Mouse (Mus musculus) left cerebral cortex, postnatal 25 days (tissue): ENCODE measurements around the gene Wfdc3. TPM values are rescaled to one million over a fixed set of nuclear protein-coding genes. Genes with fewer than 3 reads are reported as not detected.

Experiments used
- total RNA-seq, 2 experiments: library from RNA; stranded (reverse); gene quantifications; 2 replicates each; pipeline ENCODE4 v1.2.3; 2021

The Wfdc3 gene
- total RNA-seq, 2 experiments from 2014 or later: 1.6 to 1.9 TPM

Other genes starting within 250 kb of the Wfdc3 start
- 10 to 100 TPM; 92.5 to 94.5 TPM for gene Pigt, start 248.4 kb downstream of the Wfdc3 start, total RNA-seq
- gene Wfdc2, start 183.5 kb downstream of the Wfdc3 start, total RNA-seq: 1 to 10 TPM in 1 of 2 experiments, under 1 TPM in 1; 0.71 to 1.3 TPM
- gene Spint3, start 172.5 kb downstream of the Wfdc3 start, total RNA-seq: not detected
- under 1 TPM in 1 of 2 experiments, not detected in 1; 0.46 TPM for gene Wfdc6a, start 160.5 kb downstream of the Wfdc3 start, total RNA-seq
- not detected for gene Eppin, start 152.3 kb downstream of the Wfdc3 start, total RNA-seq
- gene Wfdc6b, start 132.4 kb downstream of the Wfdc3 start, total RNA-seq: not detected
- gene Wfdc8, start 132.3 kb downstream of the Wfdc3 start, total RNA-seq: not detected
- gene Wfdc16, start 107.1 kb downstream of the Wfdc3 start, total RNA-seq: not detected
- gene Wfdc10, start 89.9 kb downstream of the Wfdc3 start, total RNA-seq: not detected
- not detected for gene Wfdc9, start 89.3 kb downstream of the Wfdc3 start, total RNA-seq
- not detected for gene Wfdc11, start 71.8 kb downstream of the Wfdc3 start, total RNA-seq
- gene Wfdc13, start 60.8 kb downstream of the Wfdc3 start, total RNA-seq: not detected
- gene Spint4, start 47.4 kb downstream of the Wfdc3 start, total RNA-seq: not detected
- not detected for gene Spint5, start 30.6 kb downstream of the Wfdc3 start, total RNA-seq
- 10 to 100 TPM; 36.6 to 39.3 TPM for gene Dnttip1, start 52 bp upstream of the Wfdc3 start, total RNA-seq
- under 1 TPM; 0.60 to 0.89 TPM for gene Ube2c, start 24.0 kb upstream of the Wfdc3 start, total RNA-seq
- not detected for gene Tnnc2, start 34.0 kb upstream of the Wfdc3 start, total RNA-seq
- 10 to 100 TPM; 49.6 to 57.6 TPM for gene Snx21, start 39.9 kb upstream of the Wfdc3 start, total RNA-seq
- gene Acot8, start 59.0 kb upstream of the Wfdc3 start, total RNA-seq: 10 to 100 TPM; 22.4 to 29.7 TPM
- gene Zswim3, start 59.2 kb upstream of the Wfdc3 start, total RNA-seq: 1 to 10 TPM; 8.8 to 9.6 TPM
- 10 to 100 TPM; 20.8 to 21.6 TPM for gene Zswim1, start 76.8 kb upstream of the Wfdc3 start, total RNA-seq
- gene Spata25, start 82.6 kb upstream of the Wfdc3 start, total RNA-seq: not detected
- gene Ctsa, start 86.9 kb upstream of the Wfdc3 start, total RNA-seq: 100 to 1,000 TPM in 1 of 2 experiments, 10 to 100 TPM in 1; 86.2 to 102 TPM
- gene Neurl2, start 87.5 kb upstream of the Wfdc3 start, total RNA-seq: 1 to 10 TPM; 2.2 to 4.0 TPM
- 10 to 100 TPM; 77.5 to 82.0 TPM for gene Pltp, start 111.8 kb upstream of the Wfdc3 start, total RNA-seq
- 10 to 100 TPM; 36.8 to 39.8 TPM for gene Pcif1, start 133.4 kb upstream of the Wfdc3 start, total RNA-seq
- 10 to 100 TPM; 24.3 TPM for gene Zfp335, start 165.8 kb upstream of the Wfdc3 start, total RNA-seq
- 1 to 10 TPM; 1.9 to 2.0 TPM for gene Mmp9, start 194.8 kb upstream of the Wfdc3 start, total RNA-seq
- gene Slc12a5, start 214.9 kb upstream of the Wfdc3 start, total RNA-seq: 100 to 1,000 TPM; 546 to 551 TPM